Mouse (Mus musculus) limb, embryonic 15.5 days (tissue): ENCODE measurements around the gene Hist1h3a. TPM values are rescaled to one million over a fixed set of nuclear protein-coding genes. Genes with fewer than 3 reads are reported as not detected.
A peak's percentile ranks its signal among the peaks of the same experiment; 100 is the strongest.

ENCODE experiments used
- ATAC-seq: fragments of 200-750 bp; cut with Nextera tagmentation; 2 replicates; pipeline ENCODE4 v1.8.0; 2017; ENCODE audit warnings: low read depth, moderate TSS enrichment; ENCODE audit not compliant: insufficient number of reproducible peaks, low FRiP score, low TSS enrichment
- H3K27ac ChIP-seq: fragments of 300-500 bp; sonication (generic); 2 replicates; pipeline ENCODE4 v1.5.1; 2015; ENCODE audit warnings: moderate library complexity, mild to moderate bottlenecking, inconsistent platforms
- H3K27me3 ChIP-seq: fragments of 300-500 bp; sonication (generic); 2 replicates; pipeline ENCODE4 v1.6.1; 2015; ENCODE audit warnings: inconsistent platforms
- H3K36me3 ChIP-seq: fragments of 300-500 bp; sonication (generic); 2 replicates; pipeline ENCODE4 v1.6.1; 2015; ENCODE audit warnings: inconsistent platforms
- H3K4me1 ChIP-seq: fragments of 300-500 bp; sonication (generic); 2 replicates; pipeline ENCODE4 v1.6.1; 2015; ENCODE audit warnings: inconsistent platforms
- H3K4me2 ChIP-seq: fragments of 300-500 bp; sonication (generic); 2 replicates; pipeline ENCODE4 v1.6.1; 2015; ENCODE audit warnings: mild to moderate bottlenecking, inconsistent platforms
- H3K4me3 ChIP-seq: fragments of 300-500 bp; sonication (generic); 2 replicates; pipeline ENCODE4 v1.5.1; 2015; ENCODE audit warnings: mild to moderate bottlenecking, inconsistent platforms
- H3K9ac ChIP-seq: fragments of 300-500 bp; sonication (generic); 2 replicates; pipeline ENCODE4 v1.6.1; 2015; ENCODE audit warnings: inconsistent platforms
- H3K9me3 ChIP-seq: fragments of 300-500 bp; sonication (generic); 2 replicates; pipeline ENCODE4 v1.6.1; 2016; ENCODE audit warnings: inconsistent platforms
- WGBS: fragments of 180-500 bp; shearing (Covaris S2); methylation state at CpG from one replicate; pipeline ENCODE4 v1.1.7; 2015; 5-methylcytosine and 5-hydroxymethylcytosine counted together
- polyA plus RNA-seq: library from polyadenylated mRNA; unstranded; fragments of >200 nt; fragmentation: Nextera tagmentation; extraction: Ambion mirVana; gene quantifications from 2 replicates; pipeline ENCODE4 v1.2.1, GENCODE M21; 2015

Hist1h3a gene
- polyA plus RNA-seq, 1 experiment from 2014 or later = 7.2 TPM

- no peak overlapping the region for H3K27ac ChIP-seq
- H3K4me3 ChIP-seq = no peak overlapping the region
These were observed 3.0 kb upstream of the Hist1h3a start for GRCm38 (mm10) chr13:23765172-23765513.

DNA sequence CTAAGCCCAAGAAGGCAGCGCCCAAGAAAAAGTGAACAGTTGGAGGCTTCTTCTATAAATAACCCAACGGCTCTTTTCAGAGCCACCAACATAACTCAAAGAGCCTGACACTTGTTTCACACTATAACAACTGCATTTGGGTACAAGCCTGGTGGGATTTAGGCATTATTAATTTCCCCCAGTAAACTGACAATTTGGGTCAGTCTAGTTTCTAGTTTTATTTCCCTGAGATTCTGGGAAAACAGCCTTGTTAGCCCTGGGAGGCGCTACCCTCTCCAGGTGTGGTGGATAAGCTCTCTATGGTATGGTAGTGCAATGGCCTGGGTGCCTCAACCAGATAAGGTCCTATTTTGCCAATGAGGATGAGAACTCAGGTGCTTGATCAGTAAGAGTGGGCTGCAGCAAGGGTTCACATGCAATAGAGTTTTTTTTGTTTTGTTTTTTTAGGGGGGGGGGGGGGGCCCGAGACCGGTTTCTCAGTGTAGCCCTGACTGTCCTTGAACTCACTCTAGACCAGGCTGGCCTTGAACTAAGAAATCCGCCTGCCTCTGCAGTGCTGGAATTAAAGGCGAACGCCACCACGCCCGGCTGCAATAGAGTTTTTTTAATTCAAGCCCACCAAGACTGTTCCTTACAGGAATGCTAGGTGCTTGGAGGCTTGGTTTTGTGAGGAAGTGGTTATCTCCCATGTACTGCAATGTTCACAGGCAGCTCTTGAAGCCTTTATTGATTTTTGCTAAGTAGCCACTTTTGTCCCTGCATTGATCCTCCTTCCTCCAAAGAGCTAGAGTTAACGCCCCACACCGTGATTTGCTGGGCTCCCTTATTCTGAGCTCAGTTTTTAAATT, 2.4 kb upstream of the Hist1h3a start:
- Histone ChIP-seq H3K4me2 (peak overlapping the region; percentile 84), H3K4me1 (peaks cover 26% of the 10 kb centered on the region), H3K4me3 (peak overlapping the region; percentile 58), H3K36me3 (no peaks in the 10 kb centered on the region), H3K9me3 (no peaks in the 10 kb centered on the region), H3K9ac (no peak overlapping the region), H3K27ac (peak overlapping the region; percentile 96), H3K27me3 (no peaks in the 10 kb centered on the region)
- 34% methylated on average over 12 of the region's 12 CpGs for WGBS
- no peak for ATAC-seq

More at GRCm38 (mm10) chr13:23765172-23765513, 3.0 kb upstream of the Hist1h3a start:
- Histone ChIP-seq H3K27me3 (no peaks in the 10 kb centered on the region), H3K9ac (no peak overlapping the region), H3K4me2 (no peak overlapping the region), H3K4me1 (peaks cover 22% of the 10 kb centered on the region), H3K36me3 (no peaks in the 10 kb centered on the region), H3K9me3 (no peaks in the 10 kb centered on the region)
- ATAC-seq = no peak
- WGBS = 75% methylated on average over 1 of the region's 1 CpGs

- Histone ChIP-seq H3K9ac (peak within 1 kb of the TSS; percentile 68), H3K9me3 (no peaks in the 10 kb centered on the region), H3K27ac (peak within 1 kb of the TSS; percentile 96), H3K4me1 (peaks cover 26% of the 10 kb centered on the region), H3K4me2 (peak within 1 kb of the TSS; percentile 84), H3K36me3 (no peaks in the 10 kb centered on the region), H3K4me3 (peak within 1 kb of the TSS; percentile 58), H3K27me3 (no peaks in the 10 kb centered on the region)
- WGBS = 3% methylated on average over 34 of the region's 34 CpGs
- ATAC-seq = peak; percentile 75
These were observed 1.6 kb upstream of the Hist1h3a start, which contains the start of gene Hist1h1a for GRCm38 (mm10) chr13:23763586-23764323. Gene Hist1h1a (plus strand): TSS chr13:23763666.

DNA sequence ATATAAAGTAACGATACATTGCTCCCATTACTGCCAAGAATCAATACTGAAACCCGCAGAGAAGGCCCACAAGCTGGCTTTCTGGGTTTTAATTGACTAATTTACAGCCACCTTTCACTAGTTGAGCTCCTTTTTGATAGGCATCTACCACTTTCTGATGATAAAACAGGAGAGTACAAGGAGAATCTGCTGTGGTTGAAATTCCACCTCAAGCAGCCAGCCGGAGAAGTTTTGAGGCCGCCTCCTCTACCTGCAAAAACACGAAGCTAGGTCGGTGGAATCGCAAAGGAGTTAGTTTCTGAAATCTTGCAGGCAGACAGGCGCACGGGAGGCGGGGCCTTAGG, 1.0 kb upstream of the Hist1h3a start:
- Histone ChIP-seq H3K9ac (peak overlapping the region; percentile 68; the same call in 1 of the 2 replicates), H3K4me1 (peaks cover 26% of the 10 kb centered on the region), H3K27ac (peak overlapping the region; percentile 96), H3K4me2 (peak overlapping the region; percentile 84), H3K9me3 (no peaks in the 10 kb centered on the region), H3K36me3 (no peaks in the 10 kb centered on the region), H3K27me3 (no peaks in the 10 kb centered on the region), H3K4me3 (peak overlapping the region; percentile 58)
- no peak for ATAC-seq
- under 1% methylated on average over 10 of the region's 10 CpGs for WGBS

DNA sequence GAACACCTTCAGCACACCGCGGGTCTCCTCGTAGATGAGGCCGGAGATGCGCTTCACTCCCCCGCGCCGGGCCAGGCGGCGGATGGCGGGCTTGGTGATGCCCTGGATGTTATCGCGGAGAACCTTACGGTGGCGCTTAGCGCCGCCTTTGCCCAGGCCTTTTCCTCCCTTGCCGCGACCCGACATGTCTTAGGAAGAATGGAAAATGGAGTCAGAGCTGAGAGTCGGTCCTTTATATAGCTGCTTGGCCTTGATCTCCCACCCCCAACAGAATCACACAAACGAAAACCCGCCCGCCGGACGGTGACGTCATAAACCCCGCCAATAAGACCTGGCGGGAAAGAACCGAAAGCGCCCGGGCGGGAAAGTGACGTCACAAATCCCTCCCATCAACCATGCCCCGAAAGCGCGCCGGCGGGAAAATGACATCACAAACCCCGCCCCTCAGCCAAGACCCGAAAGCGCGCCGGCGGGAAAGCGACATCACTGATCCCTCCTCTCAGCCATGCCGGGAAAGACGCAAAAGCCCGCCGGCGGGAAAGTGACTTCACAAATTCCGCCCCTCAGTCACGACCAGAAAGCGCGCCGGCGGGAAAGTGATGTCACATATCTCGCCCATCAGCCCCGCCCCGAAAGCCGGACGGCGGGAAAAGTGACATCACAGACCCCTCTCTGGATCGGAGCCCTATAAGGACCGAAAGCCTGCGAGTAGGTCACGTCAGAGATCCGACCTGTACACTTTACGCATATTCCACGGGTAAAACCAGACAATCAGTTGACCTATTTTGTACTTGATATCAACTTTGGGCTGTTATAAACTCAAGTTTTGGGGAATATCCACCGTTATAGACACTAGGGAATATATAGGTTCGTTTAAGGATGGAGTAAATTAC, 968 bp downstream of the Hist1h3a start, which contains the start of gene Hist1h4a:
TSS of gene Hist1h4a (minus strand) at position 259 of the 893 bp plus-strand sequence.
- peak within 1 kb of the TSS; percentile 33; the same call in 1 of the 2 replicates for H3K9ac ChIP-seq
- under 1% methylated on average over 69 of the region's 72 CpGs for WGBS
- H3K4me1 ChIP-seq = peaks cover 30% of the 10 kb centered on the region
- H3K27ac ChIP-seq = peak within 1 kb of the TSS; percentile 96
- H3K27me3 ChIP-seq = no peaks in the 10 kb centered on the region
- peak within 1 kb of the TSS; percentile 58 for H3K4me3 ChIP-seq
- no peaks in the 10 kb centered on the region for H3K36me3 ChIP-seq
- peak within 1 kb of the TSS; percentile 84 for H3K4me2 ChIP-seq
- no peaks in the 10 kb centered on the region for H3K9me3 ChIP-seq
- peak; percentile 82 for ATAC-seq

- peak overlapping the region; percentile 84 for H3K4me2 ChIP-seq
- H3K9me3 ChIP-seq = no peaks in the 10 kb centered on the region
- peak overlapping the region; percentile 96 for H3K27ac ChIP-seq
- no peaks in the 10 kb centered on the region for H3K36me3 ChIP-seq
- 1% methylated on average over 23 of the region's 27 CpGs for WGBS
- no peaks in the 10 kb centered on the region for H3K27me3 ChIP-seq
- H3K4me1 ChIP-seq = peaks cover 30% of the 10 kb centered on the region
- peak overlapping the region; percentile 58 for H3K4me3 ChIP-seq
- ATAC-seq = no peak
- 0 out of 2 replicates have a peak overlapping the region, but pooled peaks have one; percentile 33 for H3K9ac ChIP-seq
These were observed 1.8 kb downstream of the Hist1h3a start for GRCm38 (mm10) chr13:23760240-23760971.

- Histone ChIP-seq H3K4me1 (peaks cover 30% of the 10 kb centered on the region), H3K4me3 (peak overlapping the region; percentile 58), H3K9me3 (no peaks in the 10 kb centered on the region), H3K27ac (peak overlapping the region; percentile 96), H3K36me3 (no peaks in the 10 kb centered on the region), H3K9ac (0 out of 2 replicates have a peak overlapping the region, but pooled peaks have one; percentile 33), H3K27me3 (no peaks in the 10 kb centered on the region), H3K4me2 (peak overlapping the region; percentile 84)
- 52% methylated on average over 1 of the region's 1 CpGs for WGBS
- ATAC-seq = no peak
These were observed 2.3 kb downstream of the Hist1h3a start for GRCm38 (mm10) chr13:23759916-23760239.

DNA sequence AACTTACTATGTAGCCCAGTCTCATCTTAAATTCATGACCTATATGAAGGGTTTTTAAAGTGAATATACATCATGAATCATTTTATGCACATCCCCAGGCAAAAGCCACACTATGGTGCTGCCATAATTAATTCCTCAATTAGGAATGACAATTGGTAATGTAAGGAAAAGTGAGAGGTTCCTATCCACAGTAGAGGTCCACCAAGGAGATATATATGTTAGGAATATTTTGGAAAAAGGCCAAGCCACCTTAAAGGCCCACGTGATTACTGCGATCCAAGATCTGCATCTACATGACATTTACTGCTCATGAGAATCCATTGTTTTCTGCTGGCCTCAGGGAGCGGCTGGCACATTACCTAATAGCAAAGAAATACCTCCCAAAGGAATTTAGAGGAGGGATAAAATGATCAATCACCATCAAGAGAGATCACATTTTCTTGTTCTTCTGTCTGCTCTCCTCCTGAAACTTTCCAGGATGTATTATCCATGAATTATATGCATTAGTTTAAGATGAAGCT, 2.9 kb downstream of the Hist1h3a start:
- H3K4me1 ChIP-seq = peaks cover 28% of the 10 kb centered on the region
- H3K27me3 ChIP-seq = no peaks in the 10 kb centered on the region
- 66% methylated on average over 3 of the region's 3 CpGs for WGBS
- H3K27ac ChIP-seq = no peak overlapping the region
- ATAC-seq = no peak
- H3K4me3 ChIP-seq = no peak overlapping the region
- no peaks in the 10 kb centered on the region for H3K36me3 ChIP-seq
- H3K9ac ChIP-seq = no peak overlapping the region
- H3K9me3 ChIP-seq = no peaks in the 10 kb centered on the region
- H3K4me2 ChIP-seq = no peak overlapping the region

GRCm38 (mm10) chr13:23757921-23758320, 4.3 kb downstream of the Hist1h3a start:
- Histone ChIP-seq H3K4me3 (no peak overlapping the region), H3K4me1 (peaks cover 16% of the 10 kb centered on the region), H3K9me3 (no peaks in the 10 kb centered on the region), H3K9ac (no peak overlapping the region), H3K27ac (no peak overlapping the region), H3K4me2 (no peak overlapping the region), H3K27me3 (no peaks in the 10 kb centered on the region), H3K36me3 (no peaks in the 10 kb centered on the region)
- WGBS = 44% methylated on average over 3 of the region's 3 CpGs
- ATAC-seq = no peak

GRCm38 (mm10) chr13:23757211-23757773, 4.9 kb downstream of the Hist1h3a start:
- WGBS = 1% methylated on average over 20 of the region's 23 CpGs
- Histone ChIP-seq H3K4me1 (peaks cover 16% of the 10 kb centered on the region), H3K4me3 (peak overlapping the region; percentile 40), H3K9me3 (no peaks in the 10 kb centered on the region), H3K4me2 (peak overlapping the region; percentile 60), H3K27ac (peak overlapping the region; percentile 92), H3K27me3 (no peaks in the 10 kb centered on the region), H3K36me3 (no peaks in the 10 kb centered on the region), H3K9ac (peak overlapping the region; percentile 5; the same call in 1 of the 2 replicates)
- no peak; the same call in 1 of the 2 replicates for ATAC-seq
